Mouse (Mus musculus) forebrain, embryonic 12.5 days (tissue): ENCODE data around the gene Nr1i3. TPM values are rescaled to one million over a fixed set of nuclear protein-coding genes. Genes with fewer than 3 reads are reported as not detected.
A peak's percentile ranks its signal among the peaks of the same experiment; 100 is the strongest.

ENCODE experiments used
- ATAC-seq: fragments of 200-750 bp; cut with Nextera tagmentation; 2 replicates; pipeline ENCODE4 v1.8.0; 2017; ENCODE audit warnings: moderate TSS enrichment; ENCODE audit not compliant: low FRiP score
- H3K27ac ChIP-seq: fragments of 300-500 bp; sonication (generic); 2 replicates; pipeline ENCODE4 v1.5.1; 2016; ENCODE audit warnings: mild to moderate bottlenecking
- H3K27me3 ChIP-seq: fragments of 300-500 bp; sonication (generic); 2 replicates; pipeline ENCODE4 v1.6.1; 2016; ENCODE audit warnings: mild to moderate bottlenecking
- H3K36me3 ChIP-seq: fragments of 300-500 bp; sonication (generic); replicated peaks from 2 replicates; pipeline ENCODE4 v1.6.1; 2016; ENCODE audit warnings: mild to moderate bottlenecking
- H3K4me1 ChIP-seq: fragments of 300-500 bp; sonication (generic); 2 replicates; pipeline ENCODE4 v1.6.1; 2016
- H3K4me2 ChIP-seq: fragments of 300-500 bp; sonication (generic); 2 replicates; pipeline ENCODE4 v1.6.1; 2016; ENCODE audit warnings: mild to moderate bottlenecking, moderate library complexity
- H3K4me3 ChIP-seq: fragments of 300-500 bp; sonication (generic); replicated peaks from 2 replicates; pipeline ENCODE4 v1.5.1; 2016; ENCODE audit warnings: mild to moderate bottlenecking
- H3K9ac ChIP-seq: fragments of 300-500 bp; sonication (generic); 2 replicates; pipeline ENCODE4 v1.6.1; 2016; ENCODE audit warnings: mild to moderate bottlenecking
- H3K9me3 ChIP-seq: fragments of 300-500 bp; sonication (generic); 2 replicates; pipeline ENCODE4 v1.6.1; 2016
- WGBS: fragments of 180-500 bp; shearing (Covaris S2); methylation state at CpG from one replicate; pipeline ENCODE4 v1.1.7; 2016; 5-methylcytosine and 5-hydroxymethylcytosine counted together
- polyA plus RNA-seq: library from polyadenylated mRNA; unstranded; fragments of >200 nt; fragmentation: Nextera tagmentation; extraction: Ambion mirVana; gene quantifications from 2 replicates; pipeline ENCODE4 v1.2.1, GENCODE M21; 2016

Nr1i3 gene
- polyA plus RNA-seq, 1 experiment from 2014 or later = 0.22 TPM

GRCm38 (mm10) chr1:171200769-171201168 is 13.0 kb upstream of the Nr1i3 start:
- Histone ChIP-seq H3K9me3 (no peaks in the 10 kb centered on the region), H3K27ac (no peak overlapping the region), H3K9ac (no peak overlapping the region), H3K4me3 (no peak overlapping the region), H3K4me1 (peaks cover 3% of the 10 kb centered on the region), H3K27me3 (peaks cover 32% of the 10 kb centered on the region), H3K4me2 (no peak overlapping the region), H3K36me3 (no peaks in the 10 kb centered on the region)
- no peak for ATAC-seq
- 98% methylated on average over 1 of the region's 1 CpGs for WGBS

- no peak overlapping the region for H3K27ac ChIP-seq
- no peak for ATAC-seq
- no peak overlapping the region for H3K4me3 ChIP-seq
- no peak overlapping the region for H3K4me2 ChIP-seq
- no peaks in the 10 kb centered on the region for H3K9me3 ChIP-seq
- peaks cover 12% of the 10 kb centered on the region; the same call in 1 of the 2 replicates for H3K27me3 ChIP-seq
- peaks cover 3% of the 10 kb centered on the region; the same call in 1 of the 2 replicates for H3K4me1 ChIP-seq
- WGBS = 55% methylated on average over 10 of the region's 11 CpGs
- no peaks in the 10 kb centered on the region for H3K36me3 ChIP-seq
- H3K9ac ChIP-seq = no peak overlapping the region
Measured at GRCm38 (mm10) chr1:171203471-171204248, 10.1 kb upstream of the Nr1i3 start.

- Histone ChIP-seq H3K36me3 (no peaks in the 10 kb centered on the region), H3K4me2 (no peak overlapping the region), H3K27me3 (0 out of 2 replicates have a peak, but pooled peaks cover 6% of the 10 kb centered on the region), H3K4me1 (peaks cover 3% of the 10 kb centered on the region; the same call in 1 of the 2 replicates), H3K9me3 (no peaks in the 10 kb centered on the region), H3K27ac (no peak overlapping the region), H3K9ac (no peak overlapping the region), H3K4me3 (no peak overlapping the region)
- ATAC-seq = no peak
- whole genome bisulfite sequencing = 69% methylated on average over 7 of the region's 7 CpGs
Measured at GRCm38 (mm10) chr1:171204249-171204644, 9.5 kb upstream of the Nr1i3 start.

- H3K27ac ChIP-seq = no peak overlapping the region
- no peaks in the 10 kb centered on the region for H3K36me3 ChIP-seq
- peaks cover 3% of the 10 kb centered on the region; the same call in 1 of the 2 replicates for H3K4me1 ChIP-seq
- no peaks in the 10 kb centered on the region for H3K9me3 ChIP-seq
- WGBS = 53% methylated on average over 6 of the region's 6 CpGs
- no peaks in the 10 kb centered on the region for H3K27me3 ChIP-seq
- no peak overlapping the region for H3K4me2 ChIP-seq
- H3K9ac ChIP-seq = no peak overlapping the region
- ATAC-seq = no peak
- no peak overlapping the region for H3K4me3 ChIP-seq
Measured at GRCm38 (mm10) chr1:171205704-171206493, 7.9 kb upstream of the Nr1i3 start.

GRCm38 (mm10) chr1:171209409-171209808 is 4.4 kb upstream of the Nr1i3 start:
- no peak for ATAC-seq
- H3K9ac ChIP-seq = no peak overlapping the region
- H3K4me1 ChIP-seq = peaks cover 6% of the 10 kb centered on the region; the same call in 1 of the 2 replicates
- WGBS = 22% methylated on average over 4 of the region's 4 CpGs
- no peaks in the 10 kb centered on the region for H3K36me3 ChIP-seq
- H3K27ac ChIP-seq = no peak overlapping the region
- H3K4me3 ChIP-seq = no peak overlapping the region
- H3K27me3 ChIP-seq = 0 out of 2 replicates have a peak, but pooled peaks cover 3% of the 10 kb centered on the region
- no peak overlapping the region for H3K4me2 ChIP-seq
- H3K9me3 ChIP-seq = no peaks in the 10 kb centered on the region

GRCm38 (mm10) chr1:171212854-171213253 is 916 bp upstream of the Nr1i3 start:
- WGBS = 54% methylated on average over 3 of the region's 3 CpGs
- H3K9me3 ChIP-seq = no peaks in the 10 kb centered on the region
- no peak overlapping the region for H3K9ac ChIP-seq
- 0 out of 2 replicates have a peak, but pooled peaks cover 3% of the 10 kb centered on the region for H3K27me3 ChIP-seq
- H3K4me2 ChIP-seq = no peak overlapping the region
- no peak overlapping the region for H3K27ac ChIP-seq
- 0 out of 2 replicates have a peak, but pooled peaks cover 2% of the 10 kb centered on the region for H3K4me1 ChIP-seq
- no peaks in the 10 kb centered on the region for H3K36me3 ChIP-seq
- no peak for ATAC-seq
- H3K4me3 ChIP-seq = no peak overlapping the region

GRCm38 (mm10) chr1:171216241-171216955 is 2.6 kb downstream of the Nr1i3 start:
- Histone ChIP-seq H3K27ac (no peak overlapping the region), H3K27me3 (0 out of 2 replicates have a peak, but pooled peaks cover 3% of the 10 kb centered on the region), H3K9me3 (no peaks in the 10 kb centered on the region), H3K4me1 (peaks cover 8% of the 10 kb centered on the region), H3K9ac (no peak overlapping the region), H3K36me3 (peaks cover 23% of the 10 kb centered on the region), H3K4me2 (no peak overlapping the region), H3K4me3 (no peak overlapping the region)
- ATAC-seq = no peak
- 86% methylated on average over 18 of the region's 18 CpGs for WGBS

GRCm38 (mm10) chr1:171220871-171221270 is 7.1 kb downstream of the Nr1i3 start:
- Histone ChIP-seq H3K4me3 (peak overlapping the region; percentile 55; the same call in 1 of the 2 replicates), H3K36me3 (peaks cover 23% of the 10 kb centered on the region), H3K4me1 (peaks cover 13% of the 10 kb centered on the region), H3K27ac (no peak overlapping the region), H3K9ac (no peak overlapping the region), H3K4me2 (peak overlapping the region; percentile 86), H3K27me3 (no peaks in the 10 kb centered on the region), H3K9me3 (no peaks in the 10 kb centered on the region)
- peak; percentile 13; the same call in 1 of the 2 replicates for ATAC-seq
- WGBS = 7% methylated on average over 10 of the region's 10 CpGs

GRCm38 (mm10) chr1:171221281-171222193 is 7.8 kb downstream of the Nr1i3 start:
- H3K27ac ChIP-seq = 0 out of 2 replicates have a peak overlapping the region, but pooled peaks have one; percentile 26
- no peaks in the 10 kb centered on the region for H3K9me3 ChIP-seq
- H3K9ac ChIP-seq = peak overlapping the region; percentile 61
- peaks cover 13% of the 10 kb centered on the region for H3K4me1 ChIP-seq
- H3K36me3 ChIP-seq = peaks cover 23% of the 10 kb centered on the region
- ATAC-seq = peak; percentile 34
- peak overlapping the region; percentile 55 for H3K4me3 ChIP-seq
- no peaks in the 10 kb centered on the region for H3K27me3 ChIP-seq
- H3K4me2 ChIP-seq = peak overlapping the region; percentile 86
- 5% methylated on average over 22 of the region's 22 CpGs for WGBS

- H3K9ac ChIP-seq = peak within 1 kb of the TSS; percentile 61
- H3K4me2 ChIP-seq = peak within 1 kb of the TSS; percentile 86
- peak within 1 kb of the TSS; percentile 55 for H3K4me3 ChIP-seq
- no peaks in the 10 kb centered on the region for H3K27me3 ChIP-seq
- H3K4me1 ChIP-seq = peaks cover 13% of the 10 kb centered on the region
- no peaks in the 10 kb centered on the region for H3K9me3 ChIP-seq
- WGBS = 3% methylated on average over 28 of the region's 28 CpGs
- H3K36me3 ChIP-seq = peaks cover 23% of the 10 kb centered on the region
- H3K27ac ChIP-seq = peak within 1 kb of the TSS; percentile 85
- peak; percentile 98 for ATAC-seq
Measured at GRCm38 (mm10) chr1:171222238-171223155, 8.7 kb downstream of the Nr1i3 start, which contains the start of gene Tomm40l. Gene Tomm40l (minus strand): TSS chr1:171222514.
